Mouse (Mus musculus) heart, embryonic 15.5 days (tissue): ENCODE measurements around the gene Kctd18. TPM values are rescaled to one million over a fixed set of nuclear protein-coding genes. Genes with fewer than 3 reads are reported as not detected.

Experiments used
- polyA plus RNA-seq: library from polyadenylated mRNA; unstranded; fragments of >200 nt; fragmentation: Nextera tagmentation; extraction: Ambion mirVana; gene quantifications from 2 replicates; pipeline ENCODE4 v1.2.1, GENCODE M21; 2015

Kctd18 gene
- polyA plus RNA-seq, 1 experiment from 2014 or later, result 9.8 TPM

Other genes starting within 250 kb of the Kctd18 start
- 62.0 and 66.6 TPM in 2 replicates for gene Spats2l, start 244.8 kb downstream of the Kctd18 start, polyA plus RNA-seq
- gene Sgo2a, start 23.0 kb downstream of the Kctd18 start, polyA plus RNA-seq, result 14.2 and 16.2 TPM in 2 replicates
- 0.67 and 0.98 TPM in 2 replicates for gene Aox1, start 11.0 kb upstream of the Kctd18 start, polyA plus RNA-seq
- gene Aox3, start 94.2 kb upstream of the Kctd18 start, polyA plus RNA-seq, result 0.43 and 1.1 TPM in 2 replicates
- 0.08 and 0.18 TPM in 2 replicates for gene Aox4, start 191.4 kb upstream of the Kctd18 start, polyA plus RNA-seq